Mouse (Mus musculus): ENCODE measurements around the gene Plscr2. TPM values are rescaled to one million over a fixed set of nuclear protein-coding genes. Genes with fewer than 3 reads are reported as not detected.
A peak's percentile ranks its signal among the peaks of the same experiment; 100 is the strongest.

Gene Plscr2
- total and polyA plus RNA-seq, 3 experiments = 0.07 to 6.2 (median 2.6) TPM

GRCm38 (mm10) chr9:92326813-92327212 lies 51.4 kb downstream of the Plscr2 start:
- DNase-seq (ENCODE audit: low spot score) (no peak), ATAC-seq (ENCODE audit: extremely low read depth, insufficient number of reproducible peaks, low FRiP score, poor library complexity, severe bottlenecking) (peak; percentile 45)
- no peaks in the 10 kb centered on the region for H3K36me3 ChIP-seq (replicated peaks)
- no peaks in the 10 kb centered on the region for H3K27me3 ChIP-seq (ENCODE audit: insufficient read depth, low read length)
- no peak overlapping the region for H3K4me3 ChIP-seq (ENCODE audit: low read depth, low read length)
- TF ChIP-seq GATA2 (IDR thresholded peaks at IDR 0.05; ENCODE audit: borderline replicate concordance, low read depth, low read length) (no peak), POLR2AphosphoS5 (IDR thresholded peaks at IDR 0.05; ENCODE audit: insufficient replicate concordance, low read depth, low read length) (no peak), CTCF (IDR thresholded peaks at IDR 0.05; ENCODE audit: low read depth, low read length) (no peak), GATA1 (IDR thresholded peaks at IDR 0.05; ENCODE audit: borderline replicate concordance, low read length) (no peak), TAL1 (conservative IDR thresholded peaks at IDR 0.05; ENCODE audit: low read depth, low read length) (no peak)
- peaks cover 12% of the 10 kb centered on the region for H3K4me1 ChIP-seq (ENCODE audit: insufficient read depth, low read depth, low read length)
- H3K9me3 ChIP-seq (replicated peaks) = no peaks in the 10 kb centered on the region

DNA sequence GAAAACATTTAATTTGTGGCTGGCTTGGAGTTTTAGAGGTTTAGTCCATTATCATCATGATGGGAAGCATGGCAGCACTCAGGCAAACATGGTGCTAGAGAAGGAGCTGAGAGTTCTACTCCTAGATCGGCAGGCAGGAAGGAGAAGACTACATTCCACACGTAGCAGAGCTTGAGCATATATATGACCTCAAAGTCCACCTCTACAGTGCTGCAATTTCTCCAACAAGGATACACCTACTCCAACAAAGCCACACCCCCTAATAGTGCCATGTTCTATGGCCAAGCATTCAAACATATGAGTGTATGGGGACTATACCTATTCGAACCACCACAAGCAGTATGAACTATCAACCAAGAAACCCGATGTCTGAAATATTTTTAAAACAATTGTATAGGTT lies 56.0 kb downstream of the Plscr2 start:
- TF ChIP-seq TAL1 (conservative IDR thresholded peaks at IDR 0.05; ENCODE audit: low read depth, low read length) (no peak), GATA2 (IDR thresholded peaks at IDR 0.05; ENCODE audit: borderline replicate concordance, low read depth, low read length) (no peak), GATA1 (IDR thresholded peaks at IDR 0.05; ENCODE audit: borderline replicate concordance, low read length) (no peak), CTCF (IDR thresholded peaks at IDR 0.05; ENCODE audit: low read depth, low read length) (no peak), POLR2AphosphoS5 (IDR thresholded peaks at IDR 0.05; ENCODE audit: insufficient replicate concordance, low read depth, low read length) (no peak)
- Histone ChIP-seq H3K36me3 (replicated peaks) (no peaks in the 10 kb centered on the region), H3K4me3 (ENCODE audit: low read depth, low read length) (no peak overlapping the region), H3K4me1 (ENCODE audit: insufficient read depth, low read depth, low read length) (peaks cover 15% of the 10 kb centered on the region), H3K27me3 (ENCODE audit: insufficient read depth, low read length) (no peaks in the 10 kb centered on the region), H3K9me3 (replicated peaks) (no peaks in the 10 kb centered on the region)
- no peak for ATAC-seq (ENCODE audit: extremely low read depth, insufficient number of reproducible peaks, low FRiP score, poor library complexity, severe bottlenecking)
- DNase-seq (ENCODE audit: low spot score) = no peak

DNA sequence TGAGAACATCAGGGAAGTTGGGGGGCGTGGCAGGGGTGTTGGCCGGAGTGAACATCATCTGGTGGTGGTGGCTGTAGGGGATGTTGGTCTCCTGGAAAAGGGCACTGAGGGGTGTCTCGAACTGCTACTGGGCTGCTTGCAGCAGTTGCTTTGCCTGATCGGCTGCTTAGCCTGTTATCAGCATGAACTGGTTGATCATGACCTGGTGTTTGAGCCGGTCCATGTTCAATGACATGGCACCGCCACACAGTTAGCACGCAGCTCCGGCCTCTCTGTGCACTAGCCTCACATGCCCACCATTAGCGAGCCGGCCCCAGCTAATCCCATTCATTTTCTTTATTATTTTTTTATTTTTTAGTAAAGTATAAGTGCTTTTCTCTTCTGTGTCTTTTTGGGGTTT lies 59.4 kb downstream of the Plscr2 start:
- no peaks in the 10 kb centered on the region for H3K9me3 ChIP-seq (replicated peaks)
- ATAC-seq (ENCODE audit: extremely low read depth, insufficient number of reproducible peaks, low FRiP score, poor library complexity, severe bottlenecking) = no peak
- no peaks in the 10 kb centered on the region for H3K27me3 ChIP-seq (ENCODE audit: insufficient read depth, low read length)
- H3K36me3 ChIP-seq (replicated peaks) = no peaks in the 10 kb centered on the region
- peaks cover 11% of the 10 kb centered on the region for H3K4me1 ChIP-seq (ENCODE audit: insufficient read depth, low read depth, low read length)
- DNase-seq (ENCODE audit: low spot score) = no peak
- no peak overlapping the region for H3K4me3 ChIP-seq (ENCODE audit: low read depth, low read length)
- TF ChIP-seq CTCF (IDR thresholded peaks at IDR 0.05; ENCODE audit: low read depth, low read length) (no peak), GATA1 (IDR thresholded peaks at IDR 0.05; ENCODE audit: borderline replicate concordance, low read length) (no peak), TAL1 (conservative IDR thresholded peaks at IDR 0.05; ENCODE audit: low read depth, low read length) (no peak), POLR2AphosphoS5 (IDR thresholded peaks at IDR 0.05; ENCODE audit: insufficient replicate concordance, low read depth, low read length) (no peak), GATA2 (IDR thresholded peaks at IDR 0.05; ENCODE audit: borderline replicate concordance, low read depth, low read length) (no peak)

DNA sequence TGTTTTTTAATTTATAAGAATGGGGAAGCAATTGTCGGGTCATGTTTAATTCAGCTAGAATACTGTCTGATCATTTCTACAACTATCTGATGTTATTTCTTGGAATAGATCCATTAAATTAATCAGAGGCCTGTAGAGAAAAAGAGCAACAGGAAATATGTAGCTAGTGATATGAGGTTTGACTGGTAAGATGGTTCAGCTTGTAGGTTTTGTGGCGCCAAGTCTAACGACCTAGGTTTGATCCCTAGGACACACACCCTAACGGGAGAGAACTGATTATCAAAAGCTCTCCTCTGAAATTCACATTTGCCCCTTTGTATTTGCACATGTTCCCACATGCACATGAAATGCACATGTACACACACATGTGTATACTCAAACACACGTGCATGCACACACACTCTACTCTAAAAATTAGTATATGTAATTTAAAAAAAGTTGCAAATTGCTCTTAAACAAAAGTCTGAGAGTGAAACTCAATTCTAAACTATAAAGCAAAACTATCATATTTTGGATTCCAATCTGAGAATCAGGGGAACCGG lies 59.9 kb downstream of the Plscr2 start:
- TF ChIP-seq CTCF (IDR thresholded peaks at IDR 0.05; ENCODE audit: low read depth, low read length) = no peak
- no peak for TF ChIP-seq GATA1 (IDR thresholded peaks at IDR 0.05; ENCODE audit: borderline replicate concordance, low read length)
- no peak for TF ChIP-seq POLR2AphosphoS5 (IDR thresholded peaks at IDR 0.05; ENCODE audit: insufficient replicate concordance, low read depth, low read length)
- H3K9me3 ChIP-seq (replicated peaks) = no peaks in the 10 kb centered on the region
- no peak for DNase-seq (ENCODE audit: low spot score)
- no peak overlapping the region for H3K4me3 ChIP-seq (ENCODE audit: low read depth, low read length)
- H3K36me3 ChIP-seq (replicated peaks) = no peaks in the 10 kb centered on the region
- peaks cover 11% of the 10 kb centered on the region for H3K4me1 ChIP-seq (ENCODE audit: insufficient read depth, low read depth, low read length)
- H3K27me3 ChIP-seq (ENCODE audit: insufficient read depth, low read length) = no peaks in the 10 kb centered on the region
- ATAC-seq (ENCODE audit: extremely low read depth, insufficient number of reproducible peaks, low FRiP score, poor library complexity, severe bottlenecking) = no peak

- no peak overlapping the region for H3K4me3 ChIP-seq (ENCODE audit: low read depth, low read length)
- no peaks in the 10 kb centered on the region for H3K36me3 ChIP-seq (replicated peaks)
- DNase-seq (ENCODE audit: low spot score) (no peak), ATAC-seq (ENCODE audit: extremely low read depth, insufficient number of reproducible peaks, low FRiP score, poor library complexity, severe bottlenecking) (no peak)
- no peaks in the 10 kb centered on the region for H3K27me3 ChIP-seq (ENCODE audit: insufficient read depth, low read length)
- no peaks in the 10 kb centered on the region for H3K9me3 ChIP-seq (replicated peaks)
- H3K4me1 ChIP-seq (ENCODE audit: insufficient read depth, low read depth, low read length) = peaks cover 11% of the 10 kb centered on the region
- TF ChIP-seq GATA1 (IDR thresholded peaks at IDR 0.05; ENCODE audit: borderline replicate concordance, low read length) = no peak
- TF ChIP-seq CTCF (IDR thresholded peaks at IDR 0.05; ENCODE audit: low read depth, low read length) = no peak
- no peak for TF ChIP-seq GATA2 (IDR thresholded peaks at IDR 0.05; ENCODE audit: borderline replicate concordance, low read depth, low read length)
- no peak for TF ChIP-seq TAL1 (conservative IDR thresholded peaks at IDR 0.05; ENCODE audit: low read depth, low read length)
- TF ChIP-seq POLR2AphosphoS5 (IDR thresholded peaks at IDR 0.05; ENCODE audit: insufficient replicate concordance, low read depth, low read length) = no peak
Measured at GRCm38 (mm10) chr9:92337063-92337462, 61.7 kb downstream of the Plscr2 start.

DNA sequence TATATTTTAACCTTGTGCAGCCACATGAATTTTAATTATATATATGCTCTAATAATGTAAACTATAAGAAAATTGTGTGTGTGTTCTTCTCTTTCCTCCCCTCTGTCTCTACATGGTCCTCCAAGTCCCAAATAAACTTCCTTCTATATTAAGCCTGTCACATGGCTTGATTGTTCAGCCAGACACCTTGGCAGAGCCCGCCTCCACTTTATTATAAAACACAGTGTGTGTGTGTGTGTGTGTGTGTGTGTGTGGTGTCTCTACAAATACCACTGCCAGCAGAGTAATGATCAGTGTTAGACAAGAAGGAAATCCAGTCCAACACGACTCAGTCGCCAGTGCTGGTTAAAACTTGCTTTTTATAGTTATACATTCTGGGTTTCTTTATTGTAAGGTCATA lies 62.3 kb downstream of the Plscr2 start:
- H3K27me3 ChIP-seq (ENCODE audit: insufficient read depth, low read length) = no peaks in the 10 kb centered on the region
- H3K9me3 ChIP-seq (replicated peaks) = no peaks in the 10 kb centered on the region
- H3K4me1 ChIP-seq (ENCODE audit: insufficient read depth, low read depth, low read length) = peaks cover 7% of the 10 kb centered on the region
- H3K4me3 ChIP-seq (ENCODE audit: low read depth, low read length) = no peak overlapping the region
- no peaks in the 10 kb centered on the region for H3K36me3 ChIP-seq (replicated peaks)
- DNase-seq (ENCODE audit: low spot score) (no peak), ATAC-seq (ENCODE audit: extremely low read depth, insufficient number of reproducible peaks, low FRiP score, poor library complexity, severe bottlenecking) (no peak)
- TF ChIP-seq CTCF (IDR thresholded peaks at IDR 0.05; ENCODE audit: low read depth, low read length) = no peak
- no peak for TF ChIP-seq TAL1 (conservative IDR thresholded peaks at IDR 0.05; ENCODE audit: low read depth, low read length)
- no peak for TF ChIP-seq POLR2AphosphoS5 (IDR thresholded peaks at IDR 0.05; ENCODE audit: insufficient replicate concordance, low read depth, low read length)
